Mouse (Mus musculus) left cerebral cortex, adult 11 months (tissue): Measurements from ENCODE around the gene Cdadc1.
A peak's percentile ranks its signal among the peaks of the same experiment; 100 is the strongest.

ENCODE experiments used
- DNase-seq: peaks from one replicate; pipeline ENCODE4 v3.0.0; 2022; ENCODE audit warnings: low spot score

Gene Cdadc1

DNA sequence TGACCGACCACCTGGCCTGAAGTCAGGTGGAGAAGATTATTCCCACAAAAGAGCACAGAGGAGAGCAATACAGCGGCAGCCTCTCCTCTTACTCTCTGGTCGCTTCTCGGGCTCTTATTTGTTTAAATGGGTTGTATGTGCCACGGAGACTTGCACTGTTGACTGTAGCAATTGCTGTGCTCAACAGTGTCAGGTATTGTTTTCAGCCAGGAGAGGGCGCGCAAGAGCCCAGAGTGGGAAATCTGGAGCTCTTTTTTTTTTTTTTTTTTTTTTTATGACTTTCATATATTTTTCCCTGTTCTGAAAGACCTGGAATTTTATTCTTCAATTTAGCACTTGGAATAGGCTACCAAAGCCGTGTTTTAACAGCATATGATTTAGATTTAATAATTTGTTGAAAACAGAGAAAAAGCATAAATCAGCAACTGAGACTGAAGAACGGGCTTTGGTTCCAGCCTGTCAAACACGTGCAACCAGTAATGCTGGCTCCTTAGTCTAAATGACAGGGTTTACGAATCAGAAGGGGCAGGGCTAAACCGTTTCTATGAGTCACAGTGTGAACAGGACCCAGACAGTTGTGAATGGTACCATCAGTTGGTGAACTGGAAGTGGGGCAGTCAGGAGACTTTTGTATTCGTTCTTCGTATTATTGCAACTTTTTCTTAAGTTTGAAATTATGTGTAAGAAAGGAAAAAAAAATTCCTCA lies 15.3 kb upstream of the Cdadc1 start:
- DNase-seq, result no peak

DNA sequence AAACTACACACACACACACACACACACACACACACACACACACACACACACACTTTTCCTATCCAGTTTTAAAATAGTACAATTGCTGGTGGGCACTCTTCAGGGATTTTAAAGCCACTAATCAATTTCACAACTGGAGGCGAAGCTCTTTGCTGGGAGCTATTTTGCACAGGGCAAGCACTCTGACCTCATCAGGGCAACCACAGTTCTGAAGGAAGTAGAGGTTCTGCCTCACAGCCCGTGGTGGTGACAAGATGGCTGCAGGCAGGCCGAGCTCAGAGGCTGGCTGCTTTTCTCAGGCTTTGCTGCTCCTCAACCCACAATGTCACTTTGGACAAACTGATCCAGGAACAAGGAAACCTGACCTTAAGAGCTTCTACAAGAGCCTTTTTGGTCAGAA lies 9.3 kb upstream of the Cdadc1 start:
- no peak for DNase-seq

DNA sequence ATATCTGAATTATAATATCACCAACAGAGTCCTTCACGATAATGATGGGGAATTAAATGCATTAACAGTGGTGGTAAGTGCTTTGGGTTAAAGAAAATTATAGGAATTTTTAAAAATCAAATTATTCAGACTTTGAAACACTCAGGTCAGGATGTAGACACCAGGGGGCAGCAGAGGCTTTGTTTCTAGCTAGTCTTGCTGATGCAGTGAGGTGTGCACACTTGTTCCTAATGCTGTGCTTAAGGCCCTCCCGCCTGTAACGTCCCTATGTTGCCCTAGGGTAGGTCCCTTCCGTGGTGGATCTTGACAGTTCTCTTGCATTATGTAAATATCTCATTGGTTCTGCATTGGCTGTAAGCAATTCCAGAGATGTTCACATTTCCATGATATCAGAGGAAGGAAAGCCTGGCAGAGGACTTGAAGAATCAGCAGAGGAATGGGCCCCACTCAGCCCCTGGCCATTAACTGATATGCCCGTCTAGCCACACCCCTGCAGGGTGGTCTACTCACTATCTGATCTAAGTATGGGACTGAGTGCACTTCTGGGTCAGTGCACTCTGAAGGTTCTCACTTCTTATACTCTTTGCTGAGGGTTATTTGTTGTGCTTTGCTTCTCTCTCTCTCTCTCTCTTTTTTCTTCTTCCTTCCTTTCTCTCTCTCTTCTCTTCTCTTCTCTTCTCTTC lies 8.1 kb upstream of the Cdadc1 start:
- DNase-seq, result peak; percentile 44

DNA sequence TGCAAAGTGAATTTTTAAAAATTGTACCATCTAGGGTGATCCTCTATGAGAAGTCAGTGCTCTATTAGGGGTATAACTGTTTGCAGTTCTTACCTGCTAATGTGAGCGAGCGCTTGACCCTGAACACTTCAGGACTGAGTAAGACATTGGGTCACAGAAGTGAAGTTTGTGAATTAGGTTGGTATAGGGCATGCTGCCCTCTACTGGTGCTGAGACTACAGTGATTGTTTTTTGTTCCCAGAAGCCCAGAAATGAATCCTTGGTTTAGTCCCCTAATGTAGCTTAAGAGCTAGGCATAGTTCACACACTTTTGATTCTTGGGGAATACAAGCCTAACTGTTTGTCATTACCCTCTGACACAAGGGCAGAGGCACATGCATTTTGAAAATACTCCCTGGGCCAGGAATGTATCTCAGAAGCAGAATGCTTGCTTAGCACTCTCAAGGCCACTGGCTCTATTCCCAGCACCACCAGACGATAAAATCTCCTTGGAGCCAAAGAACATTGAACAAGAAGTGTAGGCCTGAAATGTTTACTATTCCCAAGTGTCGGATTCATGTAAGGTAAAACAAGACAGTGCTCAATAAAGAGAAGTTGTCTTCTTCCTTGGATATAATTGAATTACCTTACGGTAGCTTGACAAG lies 6.4 kb upstream of the Cdadc1 start:
- no peak for DNase-seq

DNA sequence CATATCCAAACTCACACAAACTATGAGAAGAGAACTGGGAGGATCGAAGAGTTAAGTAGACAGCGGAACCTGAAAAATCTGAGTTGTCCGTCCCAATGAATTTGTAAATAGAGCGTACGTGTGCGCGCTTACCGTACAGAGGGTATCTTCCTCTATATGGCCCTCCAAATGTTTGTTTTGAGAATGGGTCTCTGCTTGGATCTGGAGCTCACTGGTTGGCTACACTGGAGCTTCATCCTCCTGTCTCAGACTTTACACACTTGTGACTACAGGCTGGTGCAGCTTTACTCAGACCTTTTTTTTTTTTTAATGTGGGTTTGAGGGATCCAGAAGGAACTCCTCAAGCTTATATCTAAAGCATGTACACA lies 485 bp upstream of the Cdadc1 start:
- DNase-seq, result no peak

DNA sequence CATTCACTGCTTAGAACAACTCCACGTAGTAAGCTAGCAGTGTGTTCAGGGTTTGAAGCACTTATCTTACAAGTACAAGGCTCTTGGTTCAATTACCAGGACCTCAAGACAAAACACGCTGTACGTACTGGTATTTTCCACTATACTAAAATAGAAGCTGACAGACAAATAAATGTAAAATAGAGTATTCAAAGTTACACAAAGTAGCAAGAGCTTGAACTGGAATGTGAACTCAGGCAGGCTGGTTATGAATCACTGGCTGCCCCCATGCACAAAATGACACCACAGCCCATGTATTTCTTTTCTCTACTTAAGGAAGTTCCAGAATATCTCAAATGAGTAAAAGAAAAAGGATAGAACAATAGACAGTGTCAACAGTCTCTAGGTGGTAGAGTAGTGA lies 2.8 kb downstream of the Cdadc1 start:
- DNase-seq, result no peak

DNA sequence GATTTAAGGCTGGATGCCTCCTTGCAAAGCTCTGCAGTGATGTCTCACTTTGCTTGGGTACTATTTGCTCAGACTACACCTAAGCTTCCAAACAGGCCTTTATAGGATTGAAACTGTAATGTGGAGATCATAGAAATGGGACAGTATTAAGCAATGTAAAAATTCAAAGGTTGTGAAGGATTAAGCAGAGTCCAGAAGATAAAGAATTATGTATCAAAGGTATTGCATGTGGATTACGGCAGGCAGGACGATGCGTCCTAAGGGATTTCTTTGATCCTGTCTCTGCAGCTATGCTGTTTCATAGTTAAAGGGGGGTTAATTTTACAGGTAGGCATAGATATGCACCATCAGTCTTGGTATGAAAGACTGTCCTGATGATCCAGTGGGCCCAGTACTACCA lies 5.2 kb downstream of the Cdadc1 start:
- no peak for DNase-seq

DNA sequence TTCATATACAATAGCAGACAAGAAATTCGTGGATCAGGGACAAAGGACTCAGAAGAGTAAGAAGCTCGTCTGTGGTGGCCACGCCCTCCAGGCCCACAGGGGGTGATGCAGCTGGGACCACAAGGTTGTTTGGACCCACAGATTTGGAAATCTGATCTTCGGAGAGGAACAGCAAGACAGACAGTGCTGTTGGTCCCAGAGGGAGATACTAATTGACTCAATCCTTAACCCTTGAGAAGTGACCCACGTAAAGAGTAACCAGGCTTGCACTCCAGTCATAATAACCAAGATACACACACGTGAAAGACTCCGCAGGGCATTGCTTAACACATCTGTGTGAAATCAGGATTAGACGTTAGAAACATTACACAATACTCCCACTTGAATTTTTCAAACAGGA lies 5.9 kb downstream of the Cdadc1 start:
- no peak for DNase-seq

DNA sequence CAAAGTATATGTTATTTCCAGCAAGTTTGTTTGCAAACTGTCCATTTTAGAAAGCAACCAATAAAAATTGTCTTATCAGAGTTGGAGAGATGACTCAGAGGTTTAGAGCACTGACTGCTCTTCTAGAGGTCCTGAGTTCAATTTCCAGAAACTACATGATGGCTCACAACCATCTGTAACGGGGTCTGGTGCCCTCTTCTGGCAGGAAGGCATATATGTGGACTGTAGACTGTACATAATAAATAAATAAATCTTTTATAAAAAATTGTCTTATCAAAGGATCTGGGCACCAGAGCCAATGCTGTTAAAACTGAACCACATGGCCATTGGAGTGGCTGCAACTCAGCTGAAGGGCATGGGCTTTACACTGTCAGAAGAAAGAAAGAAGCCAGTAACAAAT lies 7.1 kb downstream of the Cdadc1 start:
- DNase-seq, result no peak

DNA sequence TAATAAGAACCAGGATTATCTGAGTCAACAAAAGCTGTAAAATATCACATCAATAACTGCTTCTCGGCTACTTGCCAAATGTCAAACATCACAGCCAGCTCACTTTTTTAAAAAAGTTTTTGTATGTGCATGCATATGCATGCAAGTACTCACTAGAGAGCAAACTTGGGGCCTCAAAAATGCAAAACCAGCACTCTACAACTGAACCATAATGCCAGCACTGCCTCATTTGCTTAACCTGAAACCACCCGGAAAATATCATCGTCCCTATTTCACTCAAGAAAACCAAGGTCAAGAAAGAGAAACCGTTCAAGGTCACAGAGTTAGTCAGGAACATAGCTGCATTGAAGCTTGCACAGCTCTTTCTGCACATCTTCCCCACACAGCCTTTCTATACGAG lies 21.4 kb downstream of the Cdadc1 start:
- DNase-seq, result no peak

DNA sequence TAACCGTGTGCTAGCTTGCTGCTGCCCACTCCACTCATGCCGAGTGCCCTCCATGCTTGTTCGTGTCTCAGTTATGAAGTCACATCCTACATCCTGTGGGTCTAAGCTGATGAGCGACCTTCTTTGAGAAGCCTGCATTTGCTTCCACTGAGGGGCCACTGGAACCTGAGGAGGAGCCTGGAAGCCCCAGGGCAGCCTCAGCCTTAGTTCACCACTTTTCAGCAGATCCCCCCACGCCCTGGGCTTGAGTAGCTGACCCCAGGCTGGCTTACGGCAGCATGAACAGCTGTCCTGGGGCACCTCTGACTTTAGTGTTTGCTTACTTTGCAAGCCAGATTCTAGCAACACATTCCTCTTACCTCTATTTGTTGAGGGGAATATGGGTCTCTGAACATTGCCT lies 31.0 kb downstream of the Cdadc1 start:
- no peak for DNase-seq

DNA sequence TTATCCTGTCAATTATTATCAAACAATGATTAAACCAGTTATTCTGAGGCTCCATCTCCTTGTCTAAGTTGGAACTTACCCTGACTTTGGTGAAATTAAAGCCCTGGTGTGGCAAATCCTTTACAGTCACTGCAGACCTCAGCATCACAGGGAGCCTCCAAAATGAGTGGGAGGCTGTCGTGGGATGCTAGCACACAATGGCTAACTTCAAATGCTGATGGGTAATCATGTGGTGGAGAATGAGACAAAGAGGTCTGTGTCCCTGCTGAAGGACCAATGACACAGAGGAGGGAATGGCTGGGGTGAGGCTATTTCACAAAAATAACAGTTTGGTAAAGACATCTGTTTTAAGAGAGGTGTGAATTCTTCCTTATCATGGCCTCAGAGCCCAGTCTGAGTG lies 39.9 kb downstream of the Cdadc1 start:
- no peak for DNase-seq

DNA sequence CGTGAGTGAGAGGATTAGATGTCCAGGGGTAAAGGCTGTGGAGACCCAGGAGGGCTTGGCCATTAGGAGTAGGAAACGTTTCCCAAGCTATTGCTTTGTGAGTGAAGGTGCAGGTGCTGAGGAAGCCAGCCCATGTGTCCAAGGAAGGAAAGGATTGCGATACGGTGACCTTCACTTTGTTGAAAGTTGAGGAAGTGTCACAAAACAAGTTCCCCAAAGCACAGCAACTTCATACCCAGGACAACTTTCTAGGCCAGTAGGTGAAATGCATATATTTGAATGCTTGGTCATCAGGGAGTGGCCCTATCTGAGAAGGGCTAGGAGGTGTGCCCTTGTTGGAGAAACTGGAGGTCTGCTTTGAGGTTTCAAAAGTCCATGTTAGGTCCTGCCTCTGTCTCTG lies 40.7 kb downstream of the Cdadc1 start:
- DNase-seq, result no peak

DNA sequence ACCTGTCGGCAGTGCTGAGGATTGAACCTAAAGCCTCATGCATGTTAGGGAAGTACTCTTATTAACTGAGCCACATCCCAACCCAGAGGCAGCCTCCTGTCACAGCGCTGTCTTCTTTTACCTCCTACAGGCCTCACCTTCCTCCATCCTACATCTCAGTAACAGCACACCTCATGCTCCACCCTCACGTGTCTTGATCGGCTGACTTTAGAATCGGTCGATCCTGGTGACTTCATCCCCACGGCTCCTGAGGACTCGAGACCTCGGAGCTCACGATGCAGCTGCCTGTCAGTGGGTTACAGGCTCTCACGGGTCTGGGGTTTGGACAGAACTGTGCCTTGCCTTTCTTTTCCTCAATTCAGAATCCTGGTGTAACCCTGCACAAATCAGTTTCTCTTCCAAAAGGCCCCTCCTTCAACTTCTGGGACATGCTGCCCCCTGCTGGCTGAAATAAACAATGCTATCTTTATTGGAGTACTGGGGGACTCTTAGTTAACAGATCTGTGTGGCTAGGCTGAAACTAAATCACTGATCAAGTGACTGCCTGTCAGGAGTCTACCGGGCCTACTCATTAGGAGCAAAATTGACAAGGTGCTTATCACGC lies 41.7 kb downstream of the Cdadc1 start:
- peak; percentile 66 for DNase-seq

DNA sequence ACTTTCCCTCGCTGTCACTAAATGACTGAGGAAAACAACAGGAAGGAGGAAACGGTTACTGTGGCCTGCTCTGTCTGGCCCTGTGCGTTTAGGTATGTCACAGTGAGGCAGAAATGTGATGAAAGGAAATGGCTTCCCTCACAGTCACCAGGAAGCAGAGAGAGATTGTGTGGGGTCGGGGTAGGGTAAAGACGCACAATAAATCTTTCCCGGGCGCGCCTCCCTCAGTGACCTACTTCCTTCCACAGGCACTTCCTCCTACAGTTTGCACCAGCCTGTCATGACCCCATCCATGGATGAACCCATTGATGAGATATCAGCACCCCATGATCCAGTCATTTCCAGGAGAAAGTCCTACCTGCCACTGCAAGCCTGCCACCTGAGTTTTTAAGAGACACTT lies 42.7 kb downstream of the Cdadc1 start:
- no peak for DNase-seq

DNA sequence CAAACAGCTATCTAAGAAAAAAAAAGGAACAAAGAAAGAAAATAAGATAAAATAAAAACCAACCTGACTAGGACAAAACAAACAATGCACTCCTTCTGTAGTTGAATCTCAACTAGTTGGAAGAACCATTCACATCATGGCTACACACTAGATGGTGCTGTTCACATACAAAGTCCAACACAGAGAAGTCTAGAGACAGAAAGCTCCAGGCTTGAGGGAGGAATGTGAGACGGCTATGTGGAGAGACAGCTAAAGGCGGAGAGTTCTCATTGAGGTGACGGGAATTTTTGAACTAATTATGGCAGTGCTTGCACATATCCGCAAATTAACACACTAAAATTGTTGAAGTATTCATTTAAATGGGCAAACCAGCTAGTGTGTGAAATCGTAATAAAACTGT lies 43.7 kb downstream of the Cdadc1 start:
- no peak for DNase-seq

DNA sequence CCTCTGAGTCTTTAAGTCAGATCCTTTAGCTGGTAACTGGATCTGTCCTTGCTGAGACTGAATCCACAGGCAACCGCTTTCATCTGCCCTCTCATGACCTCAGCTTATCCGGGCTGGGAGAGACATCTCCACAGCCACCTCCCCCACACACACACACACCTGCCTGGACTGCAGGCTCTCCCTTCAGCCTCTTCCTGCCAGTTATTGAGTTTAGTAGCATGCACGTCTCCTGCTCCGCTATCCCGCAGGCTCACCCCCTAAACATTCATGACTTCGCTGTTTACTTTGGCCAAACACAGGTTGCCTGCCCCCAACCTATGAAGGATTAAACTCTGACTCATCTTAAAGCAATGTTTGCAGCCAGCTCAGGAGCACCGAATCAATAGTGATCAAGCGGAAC lies 45.8 kb downstream of the Cdadc1 start:
- DNase-seq, result no peak

DNA sequence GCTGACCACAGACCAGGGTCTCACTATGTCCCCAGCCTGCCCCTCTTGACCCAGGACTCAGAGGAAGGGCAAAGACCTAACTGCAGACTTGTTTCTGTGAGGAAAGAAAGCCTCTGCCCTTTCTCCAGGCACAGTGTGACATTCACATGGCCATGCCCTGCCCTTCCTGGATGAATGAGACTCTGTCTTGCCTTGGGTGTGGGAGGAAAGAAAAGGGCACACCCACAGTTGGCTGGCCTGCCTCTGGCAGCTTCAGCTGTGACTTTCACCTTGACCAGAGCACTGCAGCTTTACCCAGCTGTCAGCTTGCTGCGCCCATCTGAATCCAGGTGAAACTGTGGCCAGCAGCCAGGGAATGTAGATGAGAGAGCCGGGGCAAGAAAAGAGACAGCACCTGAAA lies 46.9 kb downstream of the Cdadc1 start:
- DNase-seq, result no peak

DNA sequence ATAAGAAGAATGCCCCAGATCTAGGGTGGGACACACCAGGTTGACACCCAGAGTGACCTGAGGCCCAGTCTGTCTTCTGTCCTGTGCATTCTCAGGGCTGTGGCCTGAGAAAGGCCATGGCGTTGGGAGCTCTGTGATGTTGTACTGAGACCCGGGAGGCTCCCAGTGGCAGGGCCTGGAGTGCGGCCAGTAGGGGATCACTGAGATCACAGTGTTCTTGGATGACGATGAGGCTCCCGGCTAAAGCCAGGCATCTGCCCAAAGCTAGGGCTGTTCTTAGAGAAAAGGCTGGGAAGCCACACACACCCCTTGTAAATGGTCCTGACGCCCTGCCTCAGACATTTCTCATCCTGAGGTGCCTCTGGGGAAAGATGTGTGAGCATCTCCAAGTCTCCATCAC lies 48.7 kb downstream of the Cdadc1 start:
- DNase-seq, result peak; percentile 23

DNA sequence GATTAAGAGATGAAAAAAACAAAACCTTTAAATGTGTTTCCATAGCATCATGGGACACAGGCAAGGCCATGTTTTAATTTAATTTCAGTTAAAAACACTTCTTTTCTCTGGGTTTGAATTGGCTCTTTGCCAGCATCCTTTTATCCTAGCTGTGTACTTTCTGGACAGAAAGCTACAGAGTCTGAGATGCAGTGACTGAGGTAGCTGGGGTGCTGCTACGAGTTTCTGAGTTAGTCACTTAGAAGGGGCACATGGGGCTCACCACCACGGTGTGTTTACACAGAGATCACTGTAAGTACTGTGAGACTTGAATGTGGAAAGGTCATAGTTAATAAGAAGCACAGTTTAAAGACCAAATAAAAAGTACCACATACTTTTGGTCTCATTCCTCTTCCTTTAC lies 49.2 kb downstream of the Cdadc1 start:
- DNase-seq, result no peak

DNA sequence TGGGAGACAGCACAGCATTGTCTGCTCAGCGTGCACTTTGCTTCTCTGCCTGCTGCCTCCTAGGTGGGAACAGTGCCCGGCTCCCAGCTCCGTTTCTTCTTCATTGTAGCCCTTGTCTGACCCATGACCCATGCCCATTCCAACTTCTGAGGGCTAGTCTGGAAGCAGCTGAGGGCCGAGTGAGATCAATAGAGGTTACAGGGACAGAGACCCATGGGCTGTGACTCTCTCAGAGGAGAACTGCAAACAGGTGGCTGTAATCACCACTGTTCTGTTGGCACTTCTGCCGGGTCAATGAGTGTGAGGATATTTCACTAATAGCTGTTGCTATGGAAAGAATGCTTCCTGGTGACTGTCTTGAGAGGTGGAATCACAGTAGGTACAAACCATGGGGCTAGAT lies 50.2 kb downstream of the Cdadc1 start:
- DNase-seq, result no peak

DNA sequence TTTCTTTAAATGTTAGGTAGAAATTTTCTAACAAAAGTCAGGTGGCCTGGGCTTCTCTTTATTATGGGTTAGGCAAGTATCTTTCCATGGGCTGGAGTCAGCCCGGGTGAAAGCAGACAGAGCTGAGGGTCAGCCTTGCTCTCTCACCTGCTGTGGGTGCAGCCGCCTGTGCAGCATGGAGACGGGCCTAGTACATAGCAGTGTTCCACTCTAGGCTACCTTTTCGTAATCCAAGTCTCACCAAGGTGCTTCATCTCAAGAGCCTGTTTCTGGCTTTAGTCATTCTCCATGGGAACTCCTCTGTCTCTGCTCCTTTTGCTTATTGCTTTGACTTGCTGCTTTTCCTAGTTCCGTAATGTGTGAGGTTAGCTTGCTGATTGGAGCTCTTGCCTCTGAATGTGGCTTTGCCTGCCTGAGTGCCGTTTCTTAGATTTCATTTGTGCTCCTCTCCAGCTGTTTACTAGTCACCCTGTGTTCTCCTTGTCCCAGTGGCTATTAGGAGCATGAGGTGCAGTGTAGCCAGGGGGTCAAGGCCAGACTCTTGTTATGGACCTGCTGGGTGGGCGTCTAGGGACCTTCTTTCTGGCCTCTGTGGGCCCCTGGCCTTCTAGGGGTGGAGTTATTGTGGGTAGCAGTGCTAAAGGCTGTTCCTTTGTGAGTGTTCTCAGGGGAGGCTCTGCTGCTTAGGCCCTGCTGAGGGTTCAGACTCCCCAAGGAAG lies 51.4 kb downstream of the Cdadc1 start:
- DNase-seq, result no peak

DNA sequence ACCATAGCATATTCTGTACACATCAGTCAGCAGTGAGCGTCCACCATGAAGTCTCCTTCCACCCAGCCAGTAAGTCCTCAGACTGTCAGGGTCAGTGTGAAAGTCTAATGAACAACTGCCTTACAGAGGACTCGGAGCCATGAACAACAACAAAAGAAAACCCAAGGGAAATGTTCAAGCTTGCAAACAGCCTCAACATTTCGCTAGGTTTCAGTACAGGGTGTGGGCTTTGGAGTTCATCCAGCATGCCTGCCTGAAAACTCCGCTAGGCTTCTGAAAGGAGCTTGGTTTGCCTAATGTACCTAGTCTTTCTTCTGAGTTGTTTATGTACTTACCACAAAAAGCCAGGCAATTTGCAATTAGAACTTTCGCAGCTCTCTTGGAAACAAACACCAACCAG lies 53.8 kb downstream of the Cdadc1 start:
- DNase-seq, result no peak
